Mouse (Mus musculus) heart, embryonic 14.5 days (tissue): ENCODE data around the gene Ntn5. TPM values are rescaled to one million over a fixed set of nuclear protein-coding genes. Genes with fewer than 3 reads are reported as not detected.

Experiments used
- ATAC-seq: fragments of 200-750 bp; cut with Nextera tagmentation; 2 replicates; pipeline ENCODE4 v1.8.0; 2017; ENCODE audit warnings: low read depth, moderate TSS enrichment; ENCODE audit not compliant: insufficient number of reproducible peaks, insufficient read depth, low FRiP score
- H3K27ac ChIP-seq, 2 experiments: fragments of 200-500 bp in 1 of 2; fragments of 300-500 bp in 1 of 2; sonication (generic) in 1 of 2; replicated peaks in 1 of 2; 2 replicates each; pipeline ENCODE4 v1.5.1; 2012 to 2014; ENCODE audit warnings: low read depth in 2 of 2, low read length in 2 of 2, control low read depth in 1 of 2, mild to moderate bottlenecking in 1 of 2, mixed read lengths in 1 of 2; ENCODE audit not compliant: control insufficient read depth in 1 of 2, insufficient read depth in 1 of 2
- H3K27me3 ChIP-seq: fragments of 300-500 bp; sonication (generic); 2 replicates; pipeline ENCODE4 v1.6.1; 2014; ENCODE audit warnings: mild to moderate bottlenecking, low read length, control low read depth; ENCODE audit not compliant: control insufficient read depth, insufficient read depth
- H3K36me3 ChIP-seq: fragments of 300-500 bp; sonication (generic); 2 replicates; pipeline ENCODE4 v1.6.1; 2014; ENCODE audit warnings: mild to moderate bottlenecking, control low read depth, low read length, mixed read lengths; ENCODE audit not compliant: control insufficient read depth, insufficient read depth
- H3K4me1 ChIP-seq, 2 experiments: fragments of 200-500 bp in 1 of 2; fragments of 300-500 bp in 1 of 2; sonication (generic) in 1 of 2; 2 replicates each; pipeline ENCODE4 v1.6.1; 2012 to 2014; ENCODE audit warnings: low read length in 2 of 2, control low read depth in 1 of 2, mixed read lengths in 1 of 2; ENCODE audit not compliant: control insufficient read depth in 2 of 2, insufficient read depth in 2 of 2
- H3K4me2 ChIP-seq: fragments of 300-500 bp; sonication (generic); 2 replicates; pipeline ENCODE4 v1.6.1; 2014; ENCODE audit warnings: mild to moderate bottlenecking, low read length
- H3K4me3 ChIP-seq, 2 experiments: fragments of 200-500 bp in 1 of 2; fragments of 300-500 bp in 1 of 2; sonication (generic) in 1 of 2; 2 replicates each; pipeline ENCODE4 v1.5.1; 2012 to 2014; ENCODE audit warnings: low read length in 2 of 2, mild to moderate bottlenecking in 2 of 2, control low read depth in 1 of 2, low read depth in 1 of 2, moderate library complexity in 1 of 2; ENCODE audit not compliant: control insufficient read depth in 1 of 2, insufficient read depth in 1 of 2
- H3K9ac ChIP-seq: fragments of 300-500 bp; sonication (generic); 2 replicates; pipeline ENCODE4 v1.6.1; 2014; ENCODE audit warnings: mild to moderate bottlenecking, low read length
- H3K9me3 ChIP-seq: fragments of 300-500 bp; sonication (generic); 2 replicates; pipeline ENCODE4 v1.6.1; 2016; ENCODE audit warnings: low read length, control low read depth; ENCODE audit not compliant: control insufficient read depth
- WGBS: fragments of 180-500 bp; shearing (Covaris S2); extraction: QIAGEN DNeasy Blood & Tissue Kit; methylation state at CpG from one replicate; pipeline ENCODE4 v1.1.7; 2014; 5-methylcytosine and 5-hydroxymethylcytosine counted together
- polyA plus RNA-seq: library from polyadenylated mRNA; unstranded; fragments of >200 nt; fragmentation: Nextera tagmentation; extraction: Ambion mirVana; gene quantifications from 2 replicates; pipeline ENCODE4 v1.2.1, GENCODE M21; 2014

Gene Ntn5
- polyA plus RNA-seq, 1 experiment from 2014 or later, result not detected

GRCm38 (mm10) chr7:45741308-45741707 lies 57.5 kb downstream of the Ntn5 start:
- Histone ChIP-seq H3K27me3 (no peaks in the 10 kb centered on the region), H3K9me3 (no peaks in the 10 kb centered on the region), H3K27ac (no peak overlapping the region), H3K36me3 (no peaks in the 10 kb centered on the region), H3K4me2 (no peak overlapping the region; the same call in 1 of the 2 replicates), H3K4me1 (peaks cover 0 to 3% of the 10 kb centered on the region in 2 experiments; a peak in 1 of 4 replicates), H3K4me3 (no peak overlapping the region), H3K9ac (0 out of 2 replicates have a peak overlapping the region, but pooled peaks have one; percentile 27)
- WGBS, result 73% methylated on average over 12 of the region's 12 CpGs
- no peak for ATAC-seq

DNA sequence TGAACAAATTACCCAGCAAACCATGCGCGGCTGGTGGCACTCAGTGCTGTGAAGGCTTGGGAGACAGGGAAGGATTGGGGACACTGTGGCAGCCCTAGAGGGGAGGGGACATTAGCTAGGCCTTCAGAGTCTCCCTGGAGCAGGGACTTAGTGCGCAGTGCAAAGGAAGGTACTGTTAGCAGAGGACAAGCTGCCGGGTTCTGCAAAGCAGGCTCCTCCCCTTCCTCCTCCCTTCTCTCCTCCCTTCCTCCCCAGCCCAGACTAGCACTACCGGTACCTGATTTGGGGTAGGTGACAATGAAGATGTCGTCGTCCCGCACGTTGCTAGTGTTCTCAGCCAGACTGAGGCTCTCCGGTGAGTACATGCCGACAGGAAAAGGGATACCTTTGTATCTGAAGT lies 58.0 kb downstream of the Ntn5 start:
- 39% methylated on average over 11 of the region's 11 CpGs for WGBS
- ATAC-seq, result no peak
- Histone ChIP-seq H3K9me3 (no peaks in the 10 kb centered on the region), H3K4me1 (peaks cover 0 to 3% of the 10 kb centered on the region in 2 experiments; a peak in 1 of 4 replicates), H3K4me2 (peak overlapping the region; percentile 55), H3K9ac (peak overlapping the region; percentile 27; the same call in 1 of the 2 replicates), H3K27me3 (no peaks in the 10 kb centered on the region), H3K36me3 (no peaks in the 10 kb centered on the region), H3K27ac (no peak overlapping the region), H3K4me3 (peak overlapping the region; percentile 24 to 29; a peak in 3 of 4 replicates)

DNA sequence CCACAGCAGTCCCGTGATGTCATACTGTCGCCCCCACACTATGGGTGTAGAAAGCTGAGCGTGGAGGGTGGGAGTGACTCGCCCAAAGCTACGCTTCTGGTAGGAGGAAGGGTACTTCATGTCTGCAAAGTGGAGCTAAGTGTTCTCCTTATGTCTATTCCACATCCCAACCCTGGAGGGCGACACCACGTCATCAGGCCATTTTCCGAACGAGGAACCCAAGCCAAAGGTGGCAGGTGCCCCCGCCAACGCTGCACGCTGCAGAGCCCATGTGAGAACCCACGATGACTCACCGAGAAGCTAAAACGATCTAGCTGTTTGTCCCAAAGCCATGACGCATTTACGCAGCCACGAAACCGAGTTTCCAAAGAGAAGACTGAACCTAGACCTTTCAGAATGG lies 58.5 kb downstream of the Ntn5 start:
- Histone ChIP-seq H3K9me3 (no peaks in the 10 kb centered on the region), H3K4me1 (peaks cover 0 to 3% of the 10 kb centered on the region in 2 experiments; a peak in 1 of 4 replicates), H3K4me2 (peak overlapping the region; percentile 55), H3K27me3 (no peaks in the 10 kb centered on the region), H3K27ac (no peak overlapping the region), H3K9ac (no peak overlapping the region), H3K4me3 (peak overlapping the region; percentile 24 to 29; a peak in 3 of 4 replicates), H3K36me3 (no peaks in the 10 kb centered on the region)
- 32% methylated on average over 19 of the region's 19 CpGs for WGBS
- ATAC-seq, result no peak

Other genes starting within 250 kb of the Ntn5 start
- 99.1 and 105 TPM in 2 replicates for gene Gys1, start 249.2 kb upstream of the Ntn5 start, polyA plus RNA-seq
- gene Ruvbl2, start 245.9 kb upstream of the Ntn5 start, polyA plus RNA-seq, result 66.4 and 68.1 TPM in 2 replicates
- gene Ftl1, start 224.1 kb upstream of the Ntn5 start, polyA plus RNA-seq, result 3,513 and 3,606 TPM in 2 replicates
- gene Bax, start 217.1 kb upstream of the Ntn5 start, polyA plus RNA-seq, result 89.9 and 102 TPM in 2 replicates
- 0.42 and 0.71 TPM in 2 replicates for gene Tulp2, start 202.1 kb upstream of the Ntn5 start, polyA plus RNA-seq
- gene Gm45808, start 197.2 kb upstream of the Ntn5 start, polyA plus RNA-seq, result not detected in 2 replicates
- gene Dhdh, start 195.2 kb upstream of the Ntn5 start, polyA plus RNA-seq, result 5.2 and 5.7 TPM in 2 replicates
- gene Nucb1, start 173.6 kb upstream of the Ntn5 start, polyA plus RNA-seq, result 159 and 160 TPM in 2 replicates
- 20.5 and 23.3 TPM in 2 replicates for gene Ppp1r15a, start 157.8 kb upstream of the Ntn5 start, polyA plus RNA-seq
- 0.80 and 1.2 TPM in 2 replicates for gene Plekha4, start 157.7 kb upstream of the Ntn5 start, polyA plus RNA-seq
- gene Hsd17b14, start 129.1 kb upstream of the Ntn5 start, polyA plus RNA-seq, result 0.20 and 0.26 TPM in 2 replicates
- 66.0 and 72.0 TPM in 2 replicates for gene Bcat2, start 113.9 kb upstream of the Ntn5 start, polyA plus RNA-seq
- not detected in 2 replicates for gene Fgf21, start 68.5 kb upstream of the Ntn5 start, polyA plus RNA-seq
- gene Fut1, start 66.7 kb upstream of the Ntn5 start, polyA plus RNA-seq, result 0.07 TPM in 1 of 2 replicates, not detected in the other
- gene Izumo1, start 62.2 kb upstream of the Ntn5 start, polyA plus RNA-seq, result 0.23 and 0.41 TPM in 2 replicates
- 22.4 and 24.3 TPM in 2 replicates for gene Rasip1, start 56.5 kb upstream of the Ntn5 start, polyA plus RNA-seq
- 6.2 and 7.6 TPM in 2 replicates for gene Mamstr, start 44.0 kb upstream of the Ntn5 start, polyA plus RNA-seq
- gene Fut2, start 17.6 kb upstream of the Ntn5 start, polyA plus RNA-seq, result 2.4 and 2.7 TPM in 2 replicates
- 0.28 and 0.41 TPM in 2 replicates for gene Sec1, start 10.4 kb downstream of the Ntn5 start, polyA plus RNA-seq
- 6.8 and 8.0 TPM in 2 replicates for gene Car11, start 15.8 kb downstream of the Ntn5 start, polyA plus RNA-seq
- gene Dbp, start 21.1 kb downstream of the Ntn5 start, polyA plus RNA-seq, result 4.5 and 7.3 TPM in 2 replicates
- 666 and 743 TPM in 2 replicates for gene Rpl18, start 31.4 kb downstream of the Ntn5 start, polyA plus RNA-seq
- gene Sphk2, start 34.0 kb downstream of the Ntn5 start, polyA plus RNA-seq, result 11.9 and 12.5 TPM in 2 replicates
- 0.16 and 0.31 TPM in 2 replicates for gene Fam83e, start 37.2 kb downstream of the Ntn5 start, polyA plus RNA-seq
- not detected in 2 replicates for gene Spaca4, start 41.8 kb downstream of the Ntn5 start, polyA plus RNA-seq
- gene Lmtk3, start 99.7 kb downstream of the Ntn5 start, polyA plus RNA-seq, result 0.31 and 1.1 TPM in 2 replicates
- 0.30 and 0.81 TPM in 2 replicates for gene Sult2b1, start 100.6 kb downstream of the Ntn5 start, polyA plus RNA-seq
- 88.6 and 89.7 TPM in 2 replicates for gene Cyth2, start 130.6 kb downstream of the Ntn5 start, polyA plus RNA-seq
- 0.26 and 0.78 TPM in 2 replicates for gene Kcnj14, start 140.8 kb downstream of the Ntn5 start, polyA plus RNA-seq
- 33.5 and 36.2 TPM in 2 replicates for gene Grwd1, start 146.9 kb downstream of the Ntn5 start, polyA plus RNA-seq
- 85.7 and 125 TPM in 2 replicates for gene Kdelr1, start 188.8 kb downstream of the Ntn5 start, polyA plus RNA-seq
- gene Grin2d, start 194.4 kb downstream of the Ntn5 start, polyA plus RNA-seq, result 0.12 and 0.15 TPM in 2 replicates
- 0.86 and 1.5 TPM in 2 replicates for gene Syngr4, start 212.7 kb downstream of the Ntn5 start, polyA plus RNA-seq
- gene Tmem143, start 212.9 kb downstream of the Ntn5 start, polyA plus RNA-seq, result 5.1 and 8.7 TPM in 2 replicates
- gene Emp3, start 237.4 kb downstream of the Ntn5 start, polyA plus RNA-seq, result 76.6 and 90.5 TPM in 2 replicates
- 2.4 and 2.7 TPM in 2 replicates for gene Ccdc114, start 240.1 kb downstream of the Ntn5 start, polyA plus RNA-seq